Mouse (Mus musculus) T-helper 17 cell (primary cell): ENCODE measurements around the gene Becn1.

Experiments used
- in situ Hi-C, 2 experiments: fragments of 300-600 bp; cut with MboI, MseI; formaldehyde crosslinking; loops; 1 replicate in 1 of 2; 2 replicates in 1 of 2; pipeline ENCODE4 v1.15.1; 2025; ENCODE audit warnings: high pct_unique_total_duplicates in 2 of 2

Gene Becn1

DNA sequence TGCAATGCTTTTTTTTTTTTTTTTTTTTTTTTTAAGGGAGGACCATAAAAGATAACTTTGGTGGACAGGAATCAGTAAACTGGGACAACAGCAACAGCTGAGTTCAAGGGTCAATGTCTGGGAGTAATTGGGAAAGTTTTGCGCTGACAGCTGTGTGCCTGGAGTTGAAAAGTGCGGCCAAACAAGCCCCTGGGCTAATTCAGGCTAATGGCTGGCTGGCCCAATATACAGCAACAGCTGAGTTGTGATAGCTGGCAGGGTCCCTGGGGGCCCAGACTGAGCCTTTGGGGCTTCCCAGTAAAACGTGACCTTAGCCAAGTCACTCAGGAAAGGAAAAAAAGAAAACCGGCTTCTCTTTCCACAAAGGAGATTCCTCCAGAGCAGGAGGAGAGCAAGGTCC is 57.0 kb downstream of the Becn1 start:
- in situ Hi-C loops: loop anchor here in 1 of 2 experiments (5.0 kb wide), 1 partner anchor 33 kb away; no protein-coding TSS in a partner anchor

DNA sequence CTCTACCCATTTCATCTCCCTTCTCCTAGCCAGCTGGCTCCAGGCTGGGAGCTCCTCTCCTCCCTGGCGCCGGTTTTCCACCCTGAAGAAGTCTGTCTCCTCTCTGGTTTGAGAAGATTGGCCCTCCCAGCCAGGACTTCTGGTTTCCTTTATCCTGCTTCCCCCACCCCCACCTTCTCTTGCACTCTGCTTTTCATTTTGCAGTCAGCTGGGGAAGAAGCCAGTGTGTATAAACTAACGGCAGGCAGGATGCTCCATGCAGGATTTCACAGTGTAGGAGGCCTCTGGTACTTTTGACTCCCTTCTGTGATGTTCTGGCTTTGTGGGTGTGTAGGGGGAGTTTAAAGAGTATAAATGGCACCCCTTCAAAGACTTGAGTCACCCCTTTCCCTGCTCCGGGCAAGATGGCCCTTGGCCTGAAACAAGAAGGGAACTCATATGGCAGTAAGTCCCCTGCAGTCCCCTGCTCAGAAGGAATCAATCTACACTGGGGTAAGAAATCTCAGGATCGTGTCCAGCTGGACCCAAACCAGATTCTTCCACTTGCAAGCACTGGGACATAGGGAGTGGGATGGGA is 63.9 kb downstream of the Becn1 start:
- in situ Hi-C loops: no loop called here

DNA sequence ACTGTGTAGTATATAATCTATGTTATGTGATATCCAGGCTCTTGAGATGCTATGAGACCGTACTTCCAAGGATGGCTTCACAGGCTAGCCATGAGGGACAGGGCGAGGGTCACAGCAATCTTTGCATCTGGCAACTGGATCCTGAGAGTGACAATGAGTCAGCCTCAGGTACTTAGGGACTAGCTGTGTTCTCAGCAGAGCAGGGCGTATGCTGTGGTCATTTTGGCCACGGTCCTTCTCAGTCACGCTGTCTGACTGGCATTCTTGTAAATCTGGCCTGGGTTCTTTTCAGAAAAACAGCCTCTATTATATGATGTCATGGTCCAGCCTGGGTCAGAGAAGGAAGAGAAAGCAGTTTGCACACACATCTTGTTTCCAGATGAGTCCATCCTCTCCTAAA is 65.3 kb downstream of the Becn1 start:
- in situ Hi-C loops: no loop called here
